Mouse (Mus musculus) liver, adult 2 months (tissue): ENCODE measurements around the gene Macrod1.

ENCODE experiments used
- CTCF ChIP-seq: fragments of 200-500 bp; IDR thresholded peaks from 2 replicates; pipeline ENCODE4 v1.5.1; 2011; ENCODE audit warnings: low read depth, low read length, control low read depth
- POLR2A ChIP-seq: fragments of 200-500 bp; IDR thresholded peaks from 2 replicates; pipeline ENCODE4 v1.6.1; 2011; ENCODE audit warnings: low read length, control low read depth; ENCODE audit not compliant: insufficient read depth; ENCODE audit errors: extremely low read depth

GRCm38 (mm10) chr19:7091448-7092050 lies 34.9 kb downstream of the Macrod1 start:
- TF ChIP-seq CTCF (no peak), POLR2A (no peak)
